Mouse (Mus musculus) layer of hippocampus, adult 18-20 months (tissue): ENCODE measurements at regions not wholly inside any gene's neighbourhood (a gene's known extent, or its start where the extent isn't known, plus 50 kb on each side); places are given as distances from the start of the nearest gene placed in this dataset.

ENCODE experiments used
- DNase-seq, 2 experiments: peaks; one replicate each; pipeline ENCODE4 v3.0.0; 2022; ENCODE audit warnings: low spot score in 2 of 2

GRCm38 (mm10) chr8:126688014-126688413, 94.2 kb upstream of the Irf2bp2 start:
- no peak for DNase-seq

GRCm38 (mm10) chr8:126686827-126687226, 93.0 kb upstream of the Irf2bp2 start:
- no peak for DNase-seq

GRCm38 (mm10) chr8:126685365-126685764, 91.6 kb upstream of the Irf2bp2 start:
- DNase-seq: no peak

GRCm38 (mm10) chr8:126683950-126684349, 90.2 kb upstream of the Irf2bp2 start:
- DNase-seq: no peak

GRCm38 (mm10) chr8:126683555-126683947, 89.8 kb upstream of the Irf2bp2 start:
- no peak for DNase-seq

- DNase-seq: peak; percentile 29 to 73
These were observed 89.2 kb upstream of the Irf2bp2 start for GRCm38 (mm10) chr8:126682817-126683554.

- no peak for DNase-seq
These were observed 88.3 kb upstream of the Irf2bp2 start for GRCm38 (mm10) chr8:126681948-126682651.

- no peak for DNase-seq
These were observed 84.4 kb upstream of the Irf2bp2 start for GRCm38 (mm10) chr8:126678004-126678751.

GRCm38 (mm10) chr8:126675153-126675552, 81.4 kb upstream of the Irf2bp2 start:
- peak; percentile 30 to 75 for DNase-seq

- no peak for DNase-seq
These were observed 79.4 kb upstream of the Irf2bp2 start for GRCm38 (mm10) chr8:126673038-126673740.

GRCm38 (mm10) chr8:126671594-126671993, 77.8 kb upstream of the Irf2bp2 start:
- DNase-seq: no peak

- no peak for DNase-seq
These were observed 76.1 kb upstream of the Irf2bp2 start for GRCm38 (mm10) chr8:126669919-126670318.

- DNase-seq: no peak
These were observed 75.4 kb upstream of the Irf2bp2 start for GRCm38 (mm10) chr8:126669154-126669553.

GRCm38 (mm10) chr8:126668657-126669025, 74.9 kb upstream of the Irf2bp2 start:
- DNase-seq: no peak

- peak; percentile 68 to 88 for DNase-seq
These were observed 74.2 kb upstream of the Irf2bp2 start for GRCm38 (mm10) chr8:126667721-126668656.

- peak in 1 of 2 experiments; percentile 29 for DNase-seq
These were observed 73.4 kb upstream of the Irf2bp2 start for GRCm38 (mm10) chr8:126667086-126667720.

- peak; percentile 98 to 100 for DNase-seq
These were observed 72.7 kb upstream of the Irf2bp2 start for GRCm38 (mm10) chr8:126666327-126667085.

GRCm38 (mm10) chr8:126665581-126666241, 71.9 kb upstream of the Irf2bp2 start:
- DNase-seq: peak; percentile 56 to 89
